Mouse (Mus musculus) c-Kit-positive CD71-negative TER-119-negative erythroid progenitor cells, embryonic 14.5 days (primary cell): ENCODE measurements at regions not wholly inside any gene's neighbourhood (a gene's known extent, or its start where the extent isn't known, plus 50 kb on each side); places are given as distances from the start of the nearest gene placed in this dataset.

ENCODE experiments used
- DNase-seq: peaks from one replicate; pipeline ENCODE4 v3.0.0-alpha.2; 2013; ENCODE audit warnings: low read depth

DNA sequence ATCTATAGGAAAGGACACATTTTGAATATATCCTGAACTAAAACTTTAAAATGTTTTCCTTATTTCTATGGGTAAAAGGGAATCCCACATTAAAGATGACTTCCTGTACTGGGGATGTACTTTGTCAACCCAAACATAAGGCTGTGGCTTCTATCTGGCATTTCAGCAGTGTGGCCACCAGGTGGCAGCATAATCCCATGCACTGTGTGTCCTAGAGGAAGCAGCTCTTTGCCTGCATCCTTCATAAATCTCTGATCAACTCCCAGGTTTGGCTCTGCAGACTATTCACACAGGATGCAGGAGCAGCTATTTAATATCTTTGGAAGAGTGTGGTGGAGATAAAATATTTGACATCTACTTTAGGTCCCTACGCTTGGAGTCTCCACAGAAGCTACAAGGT, 59.1 kb downstream of the Bmp15 start:
- peak; percentile 26 for DNase-seq

DNA sequence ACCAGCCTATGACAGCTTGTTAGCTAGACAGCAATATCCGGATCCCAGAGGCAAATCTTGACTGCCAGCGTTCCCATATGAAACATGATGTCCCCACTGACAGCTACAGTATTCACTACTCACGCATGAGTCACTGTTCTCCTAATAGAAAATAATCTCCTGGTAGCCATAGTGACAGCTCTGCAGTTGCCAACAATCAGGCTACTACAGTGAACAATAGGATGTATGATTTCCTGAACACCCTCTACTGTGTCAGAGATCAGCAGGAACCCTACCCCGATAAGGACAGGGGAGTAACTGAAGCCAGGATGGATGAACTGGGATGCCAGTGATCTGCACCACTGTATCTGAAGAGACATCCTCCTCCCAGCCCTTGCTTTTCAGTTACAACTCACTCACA, 62.0 kb downstream of the Bmp15 start:
- DNase-seq: no peak

DNA sequence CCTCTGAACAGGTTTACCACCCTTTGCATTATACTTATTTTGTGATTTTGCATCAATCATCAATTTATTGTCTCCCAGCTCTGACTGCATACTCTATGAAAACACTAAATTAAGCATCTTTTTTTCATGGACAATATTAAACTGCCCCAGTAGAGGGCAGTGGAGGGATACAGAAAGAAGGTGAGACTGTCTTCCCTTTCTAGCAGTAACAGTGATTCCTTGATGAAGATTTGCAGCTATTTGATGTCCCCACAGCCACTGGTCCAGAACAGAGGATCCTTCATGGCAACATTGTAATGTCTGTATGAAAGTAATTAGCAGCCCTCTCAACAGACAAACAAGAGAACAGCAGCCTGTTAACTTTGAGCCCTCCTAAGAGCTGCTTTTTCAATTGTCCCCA, 66.5 kb downstream of the Bmp15 start:
- DNase-seq: no peak

DNA sequence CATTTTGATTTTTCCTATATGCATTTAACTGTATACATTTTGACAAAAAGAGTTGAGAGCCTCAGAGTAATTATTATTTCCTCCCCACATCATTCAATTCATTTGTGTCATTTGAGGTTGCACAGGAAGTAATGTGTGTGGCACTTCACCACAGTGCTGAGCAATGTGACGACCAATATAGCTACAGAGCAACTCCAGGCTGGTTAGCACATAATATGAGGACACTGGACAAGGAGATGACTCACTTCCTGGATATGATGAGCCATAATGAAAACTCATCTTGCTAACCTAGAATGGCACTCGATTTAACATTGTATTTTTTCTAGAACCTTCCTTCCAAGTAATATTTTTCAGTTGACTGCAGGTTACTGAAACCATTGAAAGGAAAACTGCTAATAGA, 67.6 kb downstream of the Bmp15 start:
- DNase-seq: no peak
